ENCODE assay signal across 9 mouse cellular contexts in the genomic region with DNA sequence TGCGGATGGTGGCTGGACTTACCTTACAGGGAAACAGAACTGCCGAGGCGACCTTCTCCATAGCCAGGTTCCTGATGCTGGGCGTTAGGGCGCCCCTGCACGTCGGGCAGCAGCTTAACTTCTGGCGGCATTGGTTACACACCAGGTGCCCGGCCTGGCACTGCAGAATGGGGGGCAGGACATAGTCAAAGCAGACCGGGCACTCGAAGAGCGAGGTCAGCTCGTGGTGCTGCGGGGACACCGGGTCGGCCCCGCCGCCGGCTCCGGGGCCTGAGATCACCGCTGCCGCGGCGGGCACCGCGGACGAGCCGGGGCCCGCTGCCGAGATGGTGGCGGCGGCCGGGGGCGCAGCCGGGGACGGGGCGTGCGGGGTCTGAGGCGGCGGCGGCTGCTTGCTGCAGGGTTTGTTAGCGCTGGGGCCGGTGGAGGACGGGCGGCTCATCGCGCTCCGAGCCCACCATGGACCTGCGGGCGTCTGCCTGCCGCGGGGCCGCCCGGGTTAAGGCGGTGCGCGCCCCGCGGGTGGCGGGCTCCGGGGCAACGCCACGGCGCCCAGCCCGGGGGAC. TPM values are rescaled to one million over a fixed set of nuclear protein-coding genes. Genes with fewer than 3 reads are reported as not detected.
A peak's percentile ranks its signal among the peaks of the same experiment; 100 is the strongest.
DNase-seq lines count a peak whose midpoint lies in the region; ATAC-seq and TF ChIP-seq lines count a peak whose summit lies in the region.
"Had no signal": no experiment of that assay in that cellular context is flagged by ENCODE, and none has a peak within 500 bp of the region (broad histone marks: within the 10 kb centered on the region; RNA-seq: fewer than 3 reads in every experiment).

No protein-coding gene starts in this region.

- peak overlapping the region; percentile 91 for H3K4me2 ChIP-seq in hindbrain, embryonic 14.5 days (replicated peaks)

- WGBS in hindbrain, embryonic 14.5 days: under 1% methylated on average over 38 of the region's 65 CpGs

- peak overlapping the region; percentile 71 to 97 for H3K4me3 ChIP-seq in MEL (ENCODE audit: control insufficient read depth in 1 of 2, insufficient read depth in 1 of 2, low read depth in 2 of 2, low read length in 2 of 2)
- H3K4me3 ChIP-seq in hindbrain, embryonic 14.5 days (replicated peaks; ENCODE audit: low read length): peak overlapping the region; percentile 93

- TF ChIP-seq POLR2A in MEL (IDR thresholded peaks at IDR 0.05; ENCODE audit: control insufficient read depth in 1 of 2, insufficient read depth in 1 of 2, low read depth in 1 of 2, low read length in 2 of 2, poor library complexity in 1 of 2): no peak

- peaks cover 2 to 26% of the 10 kb centered on the region in 2 experiments; a peak in 3 of 4 replicates for H3K36me3 ChIP-seq in MEL (ENCODE audit: control insufficient read depth in 1 of 2, insufficient read depth in 2 of 2, low read length in 2 of 2)
- no peaks in the 10 kb centered on the region; the same call in 1 of the 2 replicates for H3K36me3 ChIP-seq in hindbrain, embryonic 14.5 days (replicated peaks; ENCODE audit: control insufficient read depth, insufficient read depth)

- peaks cover 35% of the 10 kb centered on the region for H3K79me2 ChIP-seq in MEL (ENCODE audit: control insufficient read depth, insufficient read depth, low read length, poor library complexity)

- peak; percentile 73 for DNase-seq in MEL (ENCODE audit: low read depth, low spot score)
- DNase-seq in cerebellum, adult 8-10 months: peak; percentile 57
- peak; percentile 23 to 32 for DNase-seq in frontal cortex, postnatal 25 days (ENCODE audit: low spot score in 2 of 2)
- peak; percentile 31 for DNase-seq in hindbrain, embryonic 14.5 days (ENCODE audit: low spot score)
- DNase-seq in left cerebral cortex, adult 8-10 months (ENCODE audit: low spot score in 2 of 2): peak; percentile 28 to 37
- peak; percentile 22 for DNase-seq in right cerebral cortex, postnatal 14 days

- H3K27ac ChIP-seq in MEL (ENCODE audit: control insufficient read depth, low read depth, low read length): peak overlapping the region; percentile 49
- peak overlapping the region; percentile 90 for H3K27ac ChIP-seq in hindbrain, embryonic 14.5 days

- H3K27me3 ChIP-seq in MEL (ENCODE audit: control insufficient read depth in 1 of 2, insufficient read depth in 2 of 2, low read length in 2 of 2): no peaks in the 10 kb centered on the region; a peak in 1 of 4 replicates
- no peaks in the 10 kb centered on the region for H3K27me3 ChIP-seq in hindbrain, embryonic 14.5 days (ENCODE audit: control insufficient read depth, insufficient read depth, low read length)

- peak overlapping the region; percentile 97 for H3K9ac ChIP-seq in MEL (ENCODE audit: control insufficient read depth, low read depth, low read length, poor library complexity, severe bottlenecking)
- peak overlapping the region; percentile 93 for H3K9ac ChIP-seq in hindbrain, embryonic 14.5 days

- H3K4me1 ChIP-seq in MEL (ENCODE audit: control insufficient read depth in 1 of 2, insufficient read depth in 2 of 2, low read length in 2 of 2): peaks cover 11 to 20% of the 10 kb centered on the region in 2 experiments
- peaks cover 14% of the 10 kb centered on the region for H3K4me1 ChIP-seq in hindbrain, embryonic 14.5 days (replicated peaks; ENCODE audit: control insufficient read depth, insufficient read depth, low read length)

- ATAC-seq in hindbrain, embryonic 14.5 days (ENCODE audit: low FRiP score): peak; percentile 16
- peak; percentile 2; the same call in 1 of the 2 replicates for ATAC-seq in megakaryocyte, adult 5-6 weeks (ENCODE audit: poor library complexity, severe bottlenecking)
- ATAC-seq in megakaryocyte-erythroid progenitor cell, adult 5-6 weeks (replicated peaks; ENCODE audit: low FRiP score, low TSS enrichment, poor library complexity, severe bottlenecking): no peak

- H3K9me3 ChIP-seq in MEL (replicated peaks; ENCODE audit: insufficient read depth, low read length): no peaks in the 10 kb centered on the region
- H3K9me3 ChIP-seq in hindbrain, embryonic 14.5 days (ENCODE audit: control insufficient read depth, low read length): no peaks in the 10 kb centered on the region

- peak in 1 of 3 experiments; percentile 22; a peak in 2 of 6 replicates for TF ChIP-seq CTCF in MEL (IDR thresholded peaks at IDR 0.05 in 2 of 3, conservative IDR thresholded peaks at IDR 0.05 in 1 of 3; ENCODE audit: control insufficient read depth in 1 of 3, insufficient read depth in 1 of 3, low read depth in 2 of 3, low read length in 3 of 3, poor library complexity in 1 of 3, severe bottlenecking in 1 of 3)

- TF ChIP-seq RAD21 in MEL (IDR thresholded peaks at IDR 0.05; ENCODE audit: low read depth, low read length): no peak

- TF ChIP-seq EP300 in MEL (IDR thresholded peaks at IDR 0.05; ENCODE audit: low read depth in 1 of 2, low read length in 2 of 2): no peak

TF ChIP-seq in MEL, 35 proteins besides CTCF, POLR2A, EP300 and RAD21:
- TF ChIP-seq MYB (IDR thresholded peaks at IDR 0.05; ENCODE audit: low read depth, low read length): no peak
- TF ChIP-seq SMC3 (IDR thresholded peaks at IDR 0.05; ENCODE audit: low read depth, low read length): no peak
- TF ChIP-seq ELF1 (IDR thresholded peaks at IDR 0.05; ENCODE audit: low read depth, low read length): no peak
- no peak for TF ChIP-seq SIN3A (IDR thresholded peaks at IDR 0.05; ENCODE audit: low read length)
TF ChIP-seq in MEL: peak in this region for 0.

RNA-seq across cellular contexts. Expression of gene Siah2, which starts 0.7 kb away (rescaled TPM):
- 17.6 and 20.4 TPM in 2 replicates for total RNA-seq in MEL (2012; rRNA removed)
- polyA plus RNA-seq in MEL (2012; ENCODE audit: insufficient read depth in 1 of 2, insufficient read length in 2 of 2, low read depth in 1 of 2, low replicate concordance in 2 of 2, missing spikeins in 1 of 2): 10 to 100 TPM; 22.5 to 58.1 TPM
- 16.3 and 17.3 TPM in 2 replicates for polyA plus RNA-seq in hindbrain, embryonic 14.5 days (2014; fragmentation: Nextera tagmentation; extraction: Ambion mirVana)
- total RNA-seq in left cerebral cortex, adult 8-10 months (2022): 10 to 100 TPM; 13.7 to 17.1 (median 16.5) TPM
- total RNA-seq in megakaryocyte, adult 5-6 weeks (2015): 30.1 and 33.6 TPM in 2 replicates
- 20.1 and 24.1 TPM in 2 replicates for total RNA-seq in megakaryocyte, adult 5-6 weeks (2017)
- total RNA-seq in megakaryocyte-erythroid progenitor cell, adult 5-6 weeks (2014; fragmentation: Nextera tagmentation): 6.0 and 14.6 TPM in 2 replicates
- total RNA-seq in megakaryocyte-erythroid progenitor cell, adult 5-6 weeks (2017): 11.6 and 14.9 TPM in 2 replicates

RNA-seq across cellular contexts. Expression of gene Erich6, which starts 54.5 kb away (rescaled TPM):
- not detected in 2 replicates for total RNA-seq in MEL (2012; rRNA removed)
- under 1 TPM in 1 of 2 experiments, not detected in 1; 0.08 TPM for polyA plus RNA-seq in MEL (2012; ENCODE audit: insufficient read depth in 1 of 2, insufficient read length in 2 of 2, low read depth in 1 of 2, low replicate concordance in 2 of 2, missing spikeins in 1 of 2)
- polyA plus RNA-seq in hindbrain, embryonic 14.5 days (2014; fragmentation: Nextera tagmentation; extraction: Ambion mirVana): 0.43 TPM in 1 of 2 replicates, not detected in the other
- total RNA-seq in left cerebral cortex, adult 8-10 months (2022): 1 to 10 TPM; 1.0 to 1.9 (median 1.5) TPM
- not detected in 2 replicates for total RNA-seq in megakaryocyte, adult 5-6 weeks (2015)
- total RNA-seq in megakaryocyte, adult 5-6 weeks (2017): not detected in 2 replicates
- total RNA-seq in megakaryocyte-erythroid progenitor cell, adult 5-6 weeks (2014; fragmentation: Nextera tagmentation): not detected in 2 replicates
- not detected in 2 replicates for total RNA-seq in megakaryocyte-erythroid progenitor cell, adult 5-6 weeks (2017)
- total RNA-seq: hematopoietic stem cell, adult 5-6 weeks had no signal

Comparison
In these comparisons a context has a peak if more than half of its experiments do, and no peak if none do; other contexts are left out.
1. DNase-seq: peak in every context shown above with its lines; median percentile 73 in MEL; 57 in cerebellum, adult 8-10 months; 32 in left cerebral cortex, adult 8-10 months; 31 in hindbrain, embryonic 14.5 days; 28 in frontal cortex, postnatal 25 days; 22 in right cerebral cortex, postnatal 14 days.